Mouse (Mus musculus) liver, embryonic 16.5 days (tissue): ENCODE measurements around the gene Tbpl2. TPM values are rescaled to one million over a fixed set of nuclear protein-coding genes. Genes with fewer than 3 reads are reported as not detected.

Source experiments
- ATAC-seq: fragments of 200-750 bp; cut with Nextera tagmentation; 2 replicates; pipeline ENCODE4 v1.8.0; 2017; ENCODE audit warnings: low read depth, mild to moderate bottlenecking, moderate number of reproducible peaks, moderate library complexity
- H3K27ac ChIP-seq: fragments of 300-500 bp; sonication (generic); 2 replicates; pipeline ENCODE4 v1.5.1; 2014; ENCODE audit warnings: mild to moderate bottlenecking, low read length
- H3K27me3 ChIP-seq: fragments of 300-500 bp; sonication (generic); 2 replicates; pipeline ENCODE4 v1.6.1; 2014; ENCODE audit warnings: low read depth, low read length, mixed read lengths; ENCODE audit not compliant: control insufficient read depth, insufficient read depth
- H3K36me3 ChIP-seq: fragments of 300-500 bp; sonication (generic); 2 replicates; pipeline ENCODE4 v1.6.1; 2014; ENCODE audit warnings: mild to moderate bottlenecking; ENCODE audit not compliant: control insufficient read depth, insufficient read depth
- H3K4me1 ChIP-seq: fragments of 300-500 bp; sonication (generic); 2 replicates; pipeline ENCODE4 v1.6.1; 2014; ENCODE audit warnings: low read depth, low read length, mixed read lengths; ENCODE audit not compliant: control insufficient read depth
- H3K4me2 ChIP-seq: fragments of 300-500 bp; sonication (generic); 2 replicates; pipeline ENCODE4 v1.6.1; 2014; ENCODE audit warnings: low read depth, low read length, mixed read lengths
- H3K4me3 ChIP-seq: fragments of 300-500 bp; sonication (generic); 2 replicates; pipeline ENCODE4 v1.5.1; 2014; ENCODE audit warnings: low read depth, mild to moderate bottlenecking, low read length
- H3K9ac ChIP-seq: fragments of 300-500 bp; sonication (generic); 2 replicates; pipeline ENCODE4 v1.6.1; 2014; ENCODE audit warnings: low read depth, low read length
- H3K9me3 ChIP-seq: fragments of 300-500 bp; sonication (generic); replicated peaks from 2 replicates; pipeline ENCODE4 v1.6.1; 2016; ENCODE audit warnings: low read length; ENCODE audit not compliant: control insufficient read depth
- WGBS: fragments of 180-500 bp; shearing (Covaris S2); extraction: QIAGEN DNeasy Blood & Tissue Kit; methylation state at CpG from one replicate; pipeline ENCODE4 v1.1.7; 2014; ENCODE audit not compliant: insufficient replicate concordance; 5-methylcytosine and 5-hydroxymethylcytosine counted together
- polyA plus RNA-seq: library from polyadenylated mRNA; unstranded; fragments of >200 nt; fragmentation: Nextera tagmentation; extraction: Ambion mirVana; gene quantifications from 2 replicates; pipeline ENCODE4 v1.2.1, GENCODE M21; 2015

The Tbpl2 gene
- polyA plus RNA-seq, 1 experiment from 2014 or later, result not detected

GRCm38 (mm10) chr2:24047551-24048479 lies 48.6 kb downstream of the Tbpl2 start:
- peak overlapping the region; percentile 31 for H3K4me3 ChIP-seq
- WGBS, result 53% methylated on average over 6 of the region's 6 CpGs
- H3K36me3 ChIP-seq, result no peaks in the 10 kb centered on the region
- no peak for ATAC-seq
- H3K4me2 ChIP-seq, result peak overlapping the region; percentile 50
- H3K27me3 ChIP-seq, result no peaks in the 10 kb centered on the region
- H3K9me3 ChIP-seq, result no peaks in the 10 kb centered on the region
- no peaks in the 10 kb centered on the region for H3K4me1 ChIP-seq
- H3K9ac ChIP-seq, result no peak overlapping the region
- no peak overlapping the region for H3K27ac ChIP-seq

- Histone ChIP-seq H3K27ac (no peak overlapping the region), H3K9me3 (no peaks in the 10 kb centered on the region), H3K4me2 (no peak overlapping the region), H3K27me3 (no peaks in the 10 kb centered on the region), H3K36me3 (no peaks in the 10 kb centered on the region), H3K9ac (no peak overlapping the region), H3K4me1 (no peaks in the 10 kb centered on the region), H3K4me3 (no peak overlapping the region)
- 44% methylated on average over 1 of the region's 1 CpGs for WGBS
- ATAC-seq, result no peak
These were observed 53.5 kb downstream of the Tbpl2 start for GRCm38 (mm10) chr2:24042901-24043300.

- no peak overlapping the region for H3K4me3 ChIP-seq
- no peak overlapping the region for H3K4me2 ChIP-seq
- no peak overlapping the region for H3K27ac ChIP-seq
- ATAC-seq, result no peak
- H3K9me3 ChIP-seq, result no peaks in the 10 kb centered on the region
- H3K9ac ChIP-seq, result no peak overlapping the region
- H3K36me3 ChIP-seq, result no peaks in the 10 kb centered on the region
- H3K4me1 ChIP-seq, result no peaks in the 10 kb centered on the region
- no peaks in the 10 kb centered on the region for H3K27me3 ChIP-seq
- 63% methylated on average over 1 of the region's 1 CpGs for WGBS
These were observed 55.9 kb downstream of the Tbpl2 start for GRCm38 (mm10) chr2:24040531-24040930.

Other genes starting within 250 kb of the Tbpl2 start
- gene Hnmt, start 47.2 kb downstream of the Tbpl2 start, polyA plus RNA-seq, result 0.34 and 0.58 TPM in 2 replicates
- gene Il1f8, start 56.6 kb upstream of the Tbpl2 start, polyA plus RNA-seq, result not detected in 2 replicates
- 0.32 and 0.68 TPM in 2 replicates for gene Il1f9, start 89.9 kb upstream of the Tbpl2 start, polyA plus RNA-seq
- not detected in 2 replicates for gene Il1f6, start 118.8 kb upstream of the Tbpl2 start, polyA plus RNA-seq
- gene Il1f5, start 180.4 kb upstream of the Tbpl2 start, polyA plus RNA-seq, result not detected in 2 replicates
- not detected in 2 replicates for gene Il1f10, start 194.6 kb upstream of the Tbpl2 start, polyA plus RNA-seq
- gene Il1rn, start 240.3 kb upstream of the Tbpl2 start, polyA plus RNA-seq, result 13.4 and 14.2 TPM in 2 replicates